Mouse (Mus musculus): Measurements from ENCODE around the gene Hid1. TPM values are rescaled to one million over a fixed set of nuclear protein-coding genes. Genes with fewer than 3 reads are reported as not detected.

The Hid1 gene
- polyA plus RNA-seq, 1 experiment from 2014 or later: 1.1 TPM

DNA sequence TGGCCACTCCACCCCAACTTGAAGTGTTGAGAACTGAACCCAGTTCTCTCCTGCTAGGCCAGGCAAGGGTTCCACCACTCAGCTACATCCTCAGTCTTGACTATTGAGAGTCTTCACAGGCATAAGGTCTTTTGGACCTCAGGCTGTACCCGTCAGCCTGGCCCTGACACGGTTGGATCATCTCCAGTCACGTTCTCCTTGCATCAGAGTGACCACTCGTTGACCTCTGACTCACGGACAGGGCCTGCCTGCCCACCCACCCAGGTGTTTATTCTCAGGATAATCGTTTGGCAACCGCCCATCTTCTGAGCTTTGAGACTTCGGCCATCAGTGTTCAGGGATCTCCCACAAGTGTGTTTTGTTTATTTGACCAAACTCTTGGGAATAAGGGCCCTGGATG lies 64.4 kb downstream of the Hid1 start:
- 52% methylated on average over 8 of the region's 8 CpGs for WGBS (ENCODE audit: insufficient replicate concordance)
- H3K36me3 ChIP-seq: no peaks in the 10 kb centered on the region
- ATAC-seq (ENCODE audit: low read depth): no peak

DNA sequence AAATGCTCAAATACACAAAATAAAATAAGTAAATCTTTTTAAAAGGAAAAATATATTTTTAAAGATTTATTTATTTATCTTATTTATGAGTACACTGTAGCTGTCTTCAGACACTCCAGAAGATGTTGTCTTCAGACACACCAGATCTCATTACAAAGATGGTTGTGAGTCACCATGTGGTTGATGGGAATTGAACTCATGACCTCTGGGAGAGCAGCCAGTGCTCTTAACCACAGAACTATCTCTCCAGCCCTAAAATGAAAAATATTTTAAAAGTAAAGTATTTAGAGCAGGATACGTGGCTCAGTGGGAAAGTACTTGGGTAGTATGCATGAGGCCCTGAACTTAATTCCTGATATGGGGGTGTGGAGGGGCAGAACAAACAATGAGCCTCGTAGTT lies 66.2 kb downstream of the Hid1 start:
- peaks cover 9% of the 10 kb centered on the region; the same call in 1 of the 2 replicates for H3K4me1 ChIP-seq (replicated peaks)
- no peak overlapping the region for H3K4me3 ChIP-seq (replicated peaks)
- H3K36me3 ChIP-seq: no peaks in the 10 kb centered on the region
- no peaks in the 10 kb centered on the region for H3K9me3 ChIP-seq (replicated peaks)
- ATAC-seq (ENCODE audit: low read depth) (no peak), DNase-seq (no peak)
- 64% methylated on average over 2 of the region's 2 CpGs for WGBS (ENCODE audit: insufficient replicate concordance)
- no peak overlapping the region for H3K9ac ChIP-seq
- no peak overlapping the region for H3K4me2 ChIP-seq
- peaks cover 36% of the 10 kb centered on the region for H3K27me3 ChIP-seq
- no peak overlapping the region for H3K27ac ChIP-seq

More for the DNA sequence above, 64.4 kb downstream of the Hid1 start:
- Histone ChIP-seq H3K27me3 (peaks cover 25% of the 10 kb centered on the region), H3K9ac (no peak overlapping the region), H3K4me1 (replicated peaks) (0 out of 2 replicates have a peak, but pooled peaks cover 3% of the 10 kb centered on the region), H3K27ac (no peak overlapping the region), H3K9me3 (replicated peaks) (no peaks in the 10 kb centered on the region), H3K4me2 (no peak overlapping the region), H3K4me3 (replicated peaks) (no peak overlapping the region)
- no peak for DNase-seq

DNA sequence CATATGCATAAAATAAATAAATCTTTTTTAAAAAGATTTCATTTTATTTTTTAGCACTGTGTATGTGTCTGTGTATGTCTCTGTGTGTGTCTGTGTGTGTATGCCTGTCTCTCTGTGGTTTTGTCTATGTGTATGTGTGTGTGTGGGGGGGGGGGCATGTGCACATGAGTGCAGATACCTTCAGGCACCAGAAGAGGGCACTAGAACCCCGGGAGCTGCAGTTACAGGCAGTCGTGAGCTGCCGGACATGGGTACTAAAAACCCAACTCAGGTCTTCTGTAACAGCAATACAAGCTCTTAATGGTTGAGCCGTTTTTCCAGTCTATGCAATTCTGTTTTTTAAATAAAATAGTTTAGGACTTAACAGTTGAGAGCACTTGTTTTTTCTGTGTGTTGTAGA lies 66.8 kb downstream of the Hid1 start:
- ATAC-seq (ENCODE audit: low read depth): no peak
- 72% methylated on average over 4 of the region's 4 CpGs for whole genome bisulfite sequencing (ENCODE audit: insufficient replicate concordance)

DNA sequence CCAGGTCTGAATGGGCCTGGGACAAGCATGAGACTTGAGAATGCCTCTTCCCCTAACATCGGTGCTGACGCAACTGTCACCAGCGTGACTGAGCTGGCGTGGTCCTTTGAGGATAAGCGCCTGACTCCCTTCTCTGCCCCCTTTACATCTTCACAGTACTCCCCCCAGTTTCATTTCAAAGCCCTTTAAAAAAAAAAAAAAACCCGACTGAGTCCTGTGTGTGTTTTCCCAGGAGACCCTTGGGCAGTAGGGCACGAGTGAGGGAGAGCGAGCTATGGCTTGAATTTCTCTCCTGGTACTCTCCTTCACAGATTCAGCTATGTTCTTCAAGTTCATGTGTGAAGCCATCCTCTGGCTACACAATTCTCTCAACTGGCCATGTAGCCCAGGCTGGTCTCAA lies 69.4 kb downstream of the Hid1 start:
- H3K4me2 ChIP-seq: no peak overlapping the region
- H3K27ac ChIP-seq: no peak overlapping the region
- no peaks in the 10 kb centered on the region for H3K9me3 ChIP-seq (replicated peaks)
- no peak overlapping the region for H3K4me3 ChIP-seq (replicated peaks)
- DNase-seq: no peak
- peaks cover 4% of the 10 kb centered on the region; the same call in 1 of the 2 replicates for H3K36me3 ChIP-seq
- H3K9ac ChIP-seq: no peak overlapping the region
- peaks cover 11% of the 10 kb centered on the region; the same call in 1 of the 2 replicates for H3K4me1 ChIP-seq (replicated peaks)
- peaks cover 38% of the 10 kb centered on the region for H3K27me3 ChIP-seq
- 50% methylated on average over 8 of the region's 8 CpGs for WGBS (ENCODE audit: insufficient replicate concordance)
- ATAC-seq (ENCODE audit: low read depth): no peak

More for the DNA sequence above, 66.8 kb downstream of the Hid1 start:
- Histone ChIP-seq H3K27me3 (peaks cover 42% of the 10 kb centered on the region), H3K36me3 (no peaks in the 10 kb centered on the region), H3K9ac (no peak overlapping the region), H3K9me3 (replicated peaks) (no peaks in the 10 kb centered on the region), H3K4me1 (replicated peaks) (peaks cover 6% of the 10 kb centered on the region; the same call in 1 of the 2 replicates), H3K4me2 (no peak overlapping the region), H3K27ac (no peak overlapping the region), H3K4me3 (replicated peaks) (no peak overlapping the region)
- no peak for DNase-seq

Other genes starting within 250 kb of the Hid1 start
- 0.97 TPM in 2 replicates for gene Cd300lf, start 233.8 kb downstream of the Hid1 start, polyA plus RNA-seq (2015; fragmentation: Nextera tagmentation; extraction: Ambion mirVana)
- gene Slc9a3r1, start 204.4 kb downstream of the Hid1 start, polyA plus RNA-seq (2015; fragmentation: Nextera tagmentation; extraction: Ambion mirVana): 59.8 and 69.9 TPM in 2 replicates
- gene Tmem104, start 180.3 kb downstream of the Hid1 start, polyA plus RNA-seq (2015; fragmentation: Nextera tagmentation; extraction: Ambion mirVana): 5.1 and 6.8 TPM in 2 replicates
- gene Nat9, start 179.9 kb downstream of the Hid1 start, polyA plus RNA-seq (2015; fragmentation: Nextera tagmentation; extraction: Ambion mirVana): 11.9 and 13.3 TPM in 2 replicates
- 0.06 and 0.12 TPM in 2 replicates for gene Grin2c, start 100.5 kb downstream of the Hid1 start, polyA plus RNA-seq (2015; fragmentation: Nextera tagmentation; extraction: Ambion mirVana)
- 16.3 and 18.2 TPM in 2 replicates for gene Fdxr, start 90.7 kb downstream of the Hid1 start, polyA plus RNA-seq (2015; fragmentation: Nextera tagmentation; extraction: Ambion mirVana)
- 2.0 and 2.2 TPM in 2 replicates for gene Fads6, start 70.1 kb downstream of the Hid1 start, polyA plus RNA-seq (2015; fragmentation: Nextera tagmentation; extraction: Ambion mirVana)
- not detected in 2 replicates for gene Otop2, start 60.6 kb downstream of the Hid1 start, polyA plus RNA-seq (2015; fragmentation: Nextera tagmentation; extraction: Ambion mirVana)
- 0.07 and 0.14 TPM in 2 replicates for gene Ush1g, start 45.7 kb downstream of the Hid1 start, polyA plus RNA-seq (2015; fragmentation: Nextera tagmentation; extraction: Ambion mirVana)
- gene Otop3, start 33.0 kb downstream of the Hid1 start, polyA plus RNA-seq (2015; fragmentation: Nextera tagmentation; extraction: Ambion mirVana): not detected in 2 replicates
- 1.5 and 1.7 TPM in 2 replicates for gene Cdr2l, start 14.2 kb upstream of the Hid1 start, polyA plus RNA-seq (2015; fragmentation: Nextera tagmentation; extraction: Ambion mirVana)
- gene Mrpl58, start 36.0 kb upstream of the Hid1 start, polyA plus RNA-seq (2015; fragmentation: Nextera tagmentation; extraction: Ambion mirVana): 103 and 104 TPM in 2 replicates
- 633 and 650 TPM in 2 replicates for gene Atp5h, start 52.2 kb upstream of the Hid1 start, polyA plus RNA-seq (2015; fragmentation: Nextera tagmentation; extraction: Ambion mirVana)
- 2.5 and 4.1 TPM in 2 replicates for gene Kctd2, start 52.4 kb upstream of the Hid1 start, polyA plus RNA-seq (2015; fragmentation: Nextera tagmentation; extraction: Ambion mirVana)
- gene Trim80, start 72.8 kb upstream of the Hid1 start, polyA plus RNA-seq (2015; fragmentation: Nextera tagmentation; extraction: Ambion mirVana): 0.16 and 0.27 TPM in 2 replicates
- gene Slc16a5, start 94.7 kb upstream of the Hid1 start, polyA plus RNA-seq (2015; fragmentation: Nextera tagmentation; extraction: Ambion mirVana): 0.06 TPM in 1 of 2 replicates, not detected in the other
- gene Armc7, start 107.9 kb upstream of the Hid1 start, polyA plus RNA-seq (2015; fragmentation: Nextera tagmentation; extraction: Ambion mirVana): 3.2 and 3.7 TPM in 2 replicates
- gene Nt5c, start 124.1 kb upstream of the Hid1 start, polyA plus RNA-seq (2015; fragmentation: Nextera tagmentation; extraction: Ambion mirVana): 60.8 and 64.6 TPM in 2 replicates
- 292 and 314 TPM in 2 replicates for gene Jpt1, start 146.6 kb upstream of the Hid1 start, polyA plus RNA-seq (2015; fragmentation: Nextera tagmentation; extraction: Ambion mirVana)
- 532 and 597 TPM in 2 replicates for gene Sumo2, start 168.5 kb upstream of the Hid1 start, polyA plus RNA-seq (2015; fragmentation: Nextera tagmentation; extraction: Ambion mirVana)
- gene Nup85, start 196.7 kb upstream of the Hid1 start, polyA plus RNA-seq (2015; fragmentation: Nextera tagmentation; extraction: Ambion mirVana): 158 and 175 TPM in 2 replicates
- 71.5 and 77.4 TPM in 2 replicates for gene Mrps7, start 236.2 kb upstream of the Hid1 start, polyA plus RNA-seq (2015; fragmentation: Nextera tagmentation; extraction: Ambion mirVana)
- gene Gga3, start 236.3 kb upstream of the Hid1 start, polyA plus RNA-seq (2015; fragmentation: Nextera tagmentation; extraction: Ambion mirVana): 8.5 and 10.5 TPM in 2 replicates
- gene Mif4gd, start 245.2 kb upstream of the Hid1 start, polyA plus RNA-seq (2015; fragmentation: Nextera tagmentation; extraction: Ambion mirVana): 26.8 and 30.3 TPM in 2 replicates